7 mouse cellular contexts compared by ENCODE assay signal in the genomic region with DNA sequence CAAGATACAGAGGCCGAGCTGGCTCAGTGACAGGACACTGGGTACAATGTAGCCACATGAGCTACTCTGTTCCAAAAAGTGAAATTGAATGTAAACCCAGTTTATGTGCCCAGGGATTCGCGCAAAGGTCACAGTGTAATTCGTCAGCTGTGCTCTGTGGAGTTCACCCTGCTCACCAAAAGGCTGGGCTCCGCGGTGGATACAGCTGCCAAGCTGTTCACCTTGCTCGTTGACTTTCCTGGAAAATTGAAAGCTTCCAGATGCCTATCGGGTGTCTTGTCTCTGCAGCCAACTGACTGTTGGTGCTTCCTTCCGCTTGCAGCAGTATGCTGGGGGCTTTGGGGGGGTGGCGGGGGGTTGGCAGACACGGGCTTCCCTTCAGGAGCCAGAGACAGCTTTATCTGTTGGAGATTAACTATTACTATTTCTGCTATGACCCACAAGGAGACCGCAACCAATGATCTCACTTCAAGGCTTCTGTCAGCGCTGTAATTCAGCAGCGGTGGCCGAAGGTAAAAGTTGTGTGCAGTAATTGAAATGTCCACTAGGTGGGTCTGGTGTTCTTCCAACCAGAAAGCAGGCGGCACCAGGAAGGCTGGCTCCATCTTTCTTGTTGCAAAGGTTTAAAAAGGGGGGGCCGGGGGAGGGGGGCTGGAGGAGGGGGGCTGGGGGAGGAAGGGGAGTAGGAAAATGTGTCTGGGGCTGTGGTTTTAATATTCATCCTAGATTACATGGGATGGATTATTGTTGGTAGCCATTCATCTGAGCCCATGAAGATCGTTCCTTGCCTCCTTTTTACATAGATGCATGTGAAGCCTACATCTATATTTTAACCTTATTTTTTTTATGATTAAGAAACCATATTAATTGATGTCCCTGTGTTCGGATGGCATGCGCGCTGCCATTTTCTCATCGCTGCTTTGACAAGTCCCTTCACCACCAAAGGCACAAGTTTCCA.
DNase-seq lines count a peak whose midpoint lies in the region; ATAC-seq and TF ChIP-seq lines count a peak whose summit lies in the region.

No protein-coding gene starts in this region.

- WGBS in forebrain, postnatal 0 days = 28% methylated on average over 22 of the region's 22 CpGs
- 29% methylated on average over 22 of the region's 22 CpGs for WGBS in hindbrain, embryonic 13.5 days

- TF ChIP-seq CTCF in forebrain, postnatal 0 days (IDR thresholded peaks at IDR 0.05; ENCODE audit: low read depth) = peak; percentile 88

- H3K4me1 ChIP-seq in forebrain, postnatal 0 days (ENCODE audit: insufficient read depth) = 0 out of 2 replicates have a peak, but pooled peaks cover 6% of the 10 kb centered on the region
- H3K4me1 ChIP-seq in hindbrain, embryonic 13.5 days (replicated peaks) = peaks cover 18% of the 10 kb centered on the region

- peak overlapping the region; percentile 33; the same call in 1 of the 2 replicates for H3K9ac ChIP-seq in forebrain, postnatal 0 days
- peak overlapping the region; percentile 60 for H3K9ac ChIP-seq in hindbrain, embryonic 13.5 days

- H3K36me3 ChIP-seq in forebrain, postnatal 0 days (ENCODE audit: insufficient read depth) = no peaks in the 10 kb centered on the region
- H3K36me3 ChIP-seq in hindbrain, embryonic 13.5 days = no peaks in the 10 kb centered on the region

- H3K27ac ChIP-seq in forebrain, postnatal 0 days (ENCODE audit: low read depth, low read length) = no peak overlapping the region
- H3K27ac ChIP-seq in hindbrain, embryonic 13.5 days = no peak overlapping the region

- H3K9me3 ChIP-seq in forebrain, postnatal 0 days (ENCODE audit: low read length) = no peaks in the 10 kb centered on the region
- no peaks in the 10 kb centered on the region for H3K9me3 ChIP-seq in hindbrain, embryonic 13.5 days

- H3K4me3 ChIP-seq in forebrain, postnatal 0 days (ENCODE audit: low read depth, low read length) = peak overlapping the region; percentile 18
- H3K4me3 ChIP-seq in hindbrain, embryonic 13.5 days = peak overlapping the region; percentile 25; the same call in 1 of the 2 replicates

- H3K27me3 ChIP-seq in forebrain, postnatal 0 days (ENCODE audit: insufficient read depth, low read length) = no peaks in the 10 kb centered on the region
- peaks cover 10% of the 10 kb centered on the region for H3K27me3 ChIP-seq in hindbrain, embryonic 13.5 days

- ATAC-seq in forebrain, postnatal 0 days = peak; percentile 79
- ATAC-seq in hindbrain, embryonic 13.5 days (ENCODE audit: low FRiP score) = peak; percentile 73

- peak overlapping the region; percentile 37 for H3K4me2 ChIP-seq in forebrain, postnatal 0 days (ENCODE audit: low read depth)
- H3K4me2 ChIP-seq in hindbrain, embryonic 13.5 days = peak overlapping the region; percentile 57

- DNase-seq in R1 (ENCODE audit: low read depth, low spot score) = peak; percentile 66
- peak; percentile 78 for DNase-seq in cerebellum, adult 11-12 months
- peak; percentile 90 for DNase-seq in forebrain, postnatal 0 days
- DNase-seq in layer of hippocampus, postnatal 14 days (ENCODE audit: low spot score in 2 of 2) = peak; percentile 80 to 90
- DNase-seq in lung, postnatal 14 days = peak; percentile 56
- peak; percentile 82 to 88 for DNase-seq in right cerebral cortex, adult 2 months (ENCODE audit: low spot score in 2 of 2)
